Mouse (Mus musculus) left cerebral cortex, adult 18-20 months (tissue): Measurements from ENCODE around the gene Gm21988. TPM values are rescaled to one million over a fixed set of nuclear protein-coding genes. Genes with fewer than 3 reads are reported as not detected.

Experiments
- DNase-seq, 2 experiments: peaks; one replicate each; pipeline ENCODE4 v3.0.0; 2021 to 2022; ENCODE audit warnings: low spot score in 2 of 2, mixed read lengths in 1 of 2
- long read RNA-seq, 2 experiments: library from polyadenylated mRNA; stranded (forward); transcript quantifications; one replicate each; pipeline ENCODE4 v2.0.0; 2021
- total RNA-seq, 2 experiments: library from RNA; stranded (reverse); gene quantifications; 2 replicates each; pipeline ENCODE4 v1.2.3; 2021

Gene Gm21988
- 1 to 10 TPM; 3.0 to 4.8 TPM for total RNA-seq
- long read RNA-seq, experiment 1, partial matches to known transcripts = 7 of 8 reads
- long read RNA-seq, experiment 1, other reads (novel, unspliced or antisense) = 1 of 8 reads
- long read RNA-seq, experiment 2, partial matches to known transcripts = 9 of 11 reads
- long read RNA-seq, experiment 2, other reads (novel, unspliced or antisense) = 2 of 11 reads

- peak; percentile 74 to 79 for DNase-seq
Measured at GRCm38 (mm10) chr11:70239541-70240279, at the start of gene Gm21988, which contains the start of gene Rnasek. TSS of gene Gm21988 (minus strand) at chr11:70239830. TSS of gene Rnasek (minus strand) at chr11:70239842.

GRCm38 (mm10) chr11:70289236-70289635 is 49.6 kb upstream of the Gm21988 start:
- no peak for DNase-seq

GRCm38 (mm10) chr11:70288102-70288501 is 48.5 kb upstream of the Gm21988 start:
- no peak for DNase-seq

GRCm38 (mm10) chr11:70285686-70286085 is 46.1 kb upstream of the Gm21988 start:
- DNase-seq = no peak

GRCm38 (mm10) chr11:70284757-70285156 is 45.1 kb upstream of the Gm21988 start:
- no peak for DNase-seq

GRCm38 (mm10) chr11:70283666-70284065 is 44.0 kb upstream of the Gm21988 start:
- no peak for DNase-seq

- no peak for DNase-seq
Measured at GRCm38 (mm10) chr11:70280441-70280840, 40.8 kb upstream of the Gm21988 start.

GRCm38 (mm10) chr11:70278961-70279360 is 39.3 kb upstream of the Gm21988 start:
- DNase-seq = no peak

- DNase-seq = no peak
Measured at GRCm38 (mm10) chr11:70271641-70272040, 32.0 kb upstream of the Gm21988 start.

GRCm38 (mm10) chr11:70266405-70266804 is 26.8 kb upstream of the Gm21988 start:
- no peak for DNase-seq

- DNase-seq = no peak
Measured at GRCm38 (mm10) chr11:70265819-70266218, 26.2 kb upstream of the Gm21988 start.

GRCm38 (mm10) chr11:70265252-70265651 is 25.6 kb upstream of the Gm21988 start:
- no peak for DNase-seq

GRCm38 (mm10) chr11:70259035-70259434 is 19.4 kb upstream of the Gm21988 start:
- no peak for DNase-seq

GRCm38 (mm10) chr11:70254931-70255531 is 15.4 kb upstream of the Gm21988 start, which contains the start of gene Alox12:
TSS of gene Alox12 (minus strand) at chr11:70255353.
- DNase-seq = no peak

- DNase-seq = no peak
Measured at GRCm38 (mm10) chr11:70254337-70254736, 14.7 kb upstream of the Gm21988 start.

- DNase-seq = no peak
Measured at GRCm38 (mm10) chr11:70251853-70252252, 12.2 kb upstream of the Gm21988 start.

GRCm38 (mm10) chr11:70250150-70250549 is 10.5 kb upstream of the Gm21988 start:
- DNase-seq = no peak

- peak; percentile 61 to 80 for DNase-seq
Measured at GRCm38 (mm10) chr11:70247136-70247845, 7.7 kb upstream of the Gm21988 start.

- no peak for DNase-seq
Measured at GRCm38 (mm10) chr11:70242591-70242990, 3.0 kb upstream of the Gm21988 start.

GRCm38 (mm10) chr11:70238591-70239440 is 814 bp downstream of the Gm21988 start:
- no peak for DNase-seq
